Mouse (Mus musculus) thymus, adult 18-20 months (tissue): ENCODE results near the gene Rrp9.
"Not testable (repeated sequence)": the region's sequence is repeated elsewhere in the genome, so short reads cannot be mapped to it uniquely, and the experiment has no call there.

ENCODE experiments used
- DNase-seq, 2 experiments: peaks; one replicate each; pipeline ENCODE4 v3.0.0; 2022; ENCODE audit warnings: mixed read lengths in 2 of 2

Gene Rrp9

GRCm38 (mm10) chr9:106476002-106476923 lies 500 bp downstream of the Rrp9 start:
- DNase-seq: peak; percentile 66 to 76

GRCm38 (mm10) chr9:106476924-106477484 lies 1.2 kb downstream of the Rrp9 start, which contains the start of gene Parp3:
Gene Parp3 (minus strand): TSS chr9:106476949.
- DNase-seq: peak; percentile 99 to 100

- no peak for DNase-seq
Measured at GRCm38 (mm10) chr9:106477649-106478048, 1.9 kb downstream of the Rrp9 start.

- DNase-seq: no peak
Measured at GRCm38 (mm10) chr9:106478101-106478500, 2.3 kb downstream of the Rrp9 start.

GRCm38 (mm10) chr9:106480541-106480940 lies 4.8 kb downstream of the Rrp9 start:
- no peak for DNase-seq

DNA sequence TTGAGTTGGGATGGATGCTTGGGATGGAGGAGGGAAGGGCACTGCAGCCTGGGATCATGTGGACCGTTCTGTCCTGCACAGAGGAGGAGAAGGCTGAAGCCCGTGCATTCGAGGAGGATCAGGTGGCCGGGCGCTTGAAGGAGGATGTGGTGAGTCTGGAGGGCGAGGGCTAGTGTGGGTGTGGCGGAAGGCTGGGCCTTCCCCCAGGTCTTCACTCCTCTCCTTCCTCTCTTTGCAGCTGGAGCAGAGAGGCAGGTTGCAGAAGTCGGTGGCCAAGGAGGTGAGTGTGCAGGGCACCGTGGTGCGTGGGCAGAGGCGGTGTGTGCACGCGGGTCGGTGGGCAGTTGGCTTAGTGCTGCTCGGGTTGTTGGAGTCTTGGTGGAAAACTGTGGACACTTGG lies 5.3 kb downstream of the Rrp9 start:
- DNase-seq: no peak

DNA sequence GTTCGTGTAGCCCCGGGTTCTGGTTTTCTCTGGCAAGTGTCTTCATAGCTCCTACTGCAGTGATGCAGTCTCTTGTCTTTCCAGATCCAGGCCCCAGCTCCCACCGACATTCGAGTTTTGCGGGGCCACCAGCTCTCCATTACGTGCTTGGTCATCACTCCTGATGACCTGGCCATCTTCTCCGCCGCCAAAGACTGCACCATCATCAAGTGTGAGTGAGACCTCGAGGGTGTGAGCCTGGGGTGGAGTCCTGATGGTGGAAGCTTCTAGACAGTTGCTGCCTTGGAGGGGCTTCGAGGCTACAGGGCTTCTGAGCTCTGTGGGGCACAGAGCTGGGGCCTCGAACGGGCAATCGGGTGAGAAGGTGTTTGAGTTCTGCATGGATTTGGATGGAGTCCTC lies 5.9 kb downstream of the Rrp9 start:
- DNase-seq: no peak

DNA sequence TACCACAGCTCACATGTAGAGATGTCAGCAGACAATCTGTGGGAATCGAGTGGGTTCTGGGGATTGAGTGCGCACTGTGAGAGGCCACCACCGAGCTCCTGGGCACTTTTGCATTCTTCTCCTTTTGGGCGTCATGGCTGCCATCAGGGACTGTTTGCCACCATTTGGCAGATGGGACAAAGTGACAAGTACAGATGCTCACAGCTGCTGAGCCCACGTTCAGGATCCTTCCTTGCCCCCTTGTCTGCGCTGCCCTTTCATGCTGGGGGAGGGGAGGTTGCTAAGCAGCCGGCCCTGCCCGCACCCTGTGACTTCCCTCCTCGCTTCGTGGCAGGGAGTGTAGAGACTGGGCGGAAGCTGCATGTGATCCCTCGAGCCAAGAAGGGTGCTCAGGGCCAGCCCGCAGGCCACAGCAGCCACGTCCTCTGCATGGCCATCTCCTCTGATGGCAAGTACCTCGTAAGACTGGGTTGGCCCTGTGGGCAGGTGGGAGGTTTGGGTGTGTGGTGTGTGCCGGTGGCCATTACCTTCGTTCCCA lies 6.9 kb downstream of the Rrp9 start:
- no peak for DNase-seq

GRCm38 (mm10) chr9:106483136-106483535 lies 7.4 kb downstream of the Rrp9 start:
- DNase-seq: no peak

DNA sequence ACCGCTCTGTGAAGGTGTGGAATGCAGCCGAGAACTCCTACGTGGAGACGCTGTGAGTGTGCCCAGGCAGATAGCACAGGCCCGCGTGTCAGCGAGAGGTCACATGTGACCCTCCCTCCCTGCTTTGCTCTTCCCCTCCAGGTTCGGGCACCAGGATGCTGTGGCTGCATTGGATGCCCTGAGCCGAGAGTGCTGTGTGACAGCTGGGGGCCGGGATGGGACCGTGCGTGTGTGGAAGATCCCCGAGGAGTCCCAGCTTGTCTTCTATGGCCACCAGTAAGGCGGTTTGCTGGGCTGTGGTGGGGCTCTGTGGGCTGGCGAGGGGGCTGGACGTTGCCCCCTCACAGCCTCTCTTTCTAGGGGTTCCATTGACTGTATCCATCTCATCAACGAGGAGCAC lies 7.8 kb downstream of the Rrp9 start:
- no peak for DNase-seq

DNA sequence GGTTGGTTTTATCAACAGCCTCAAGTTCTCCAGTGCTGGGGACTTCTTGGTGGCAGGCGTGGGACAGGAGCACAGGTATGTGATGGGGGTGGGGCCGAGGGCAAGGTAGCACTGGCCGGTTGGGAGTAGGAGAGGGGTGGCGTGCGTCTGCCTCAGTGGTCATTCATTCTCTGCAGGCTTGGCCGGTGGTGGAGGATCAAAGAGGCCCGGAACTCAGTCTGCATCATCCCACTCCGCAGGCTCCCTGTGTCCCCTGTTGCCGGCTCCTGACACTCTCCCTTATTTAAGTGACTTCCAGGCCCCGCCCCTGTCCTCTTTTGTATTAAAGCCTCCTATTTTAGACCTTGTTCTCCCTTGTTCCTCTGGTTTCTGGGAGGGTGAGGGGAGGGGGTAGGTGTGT lies 9.3 kb downstream of the Rrp9 start:
- DNase-seq: no peak

DNA sequence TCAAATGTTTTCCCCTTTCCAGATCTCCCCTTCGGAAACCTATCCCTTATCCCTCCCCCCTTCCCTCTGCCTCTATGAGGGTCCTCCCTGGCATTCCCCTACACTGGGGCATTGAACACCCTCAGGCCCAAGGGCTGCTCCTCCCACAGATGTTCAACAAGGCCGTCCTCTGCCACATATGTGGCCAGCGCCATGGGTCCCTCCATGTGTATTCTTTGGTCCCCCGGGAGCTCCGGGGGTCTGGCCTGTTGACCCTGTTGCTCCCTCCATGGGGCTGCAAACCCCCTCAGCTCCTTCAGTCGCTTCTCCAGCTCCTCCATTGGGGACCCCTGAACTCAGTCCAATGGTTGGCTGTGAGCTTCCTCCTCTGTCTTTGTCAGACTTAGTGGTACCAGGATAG lies 11.8 kb downstream of the Rrp9 start:
- not testable (repeated sequence) for DNase-seq

- DNase-seq: no peak
Measured at GRCm38 (mm10) chr9:106499667-106500066, 23.9 kb downstream of the Rrp9 start, which contains the start of gene Iqcf1. Gene Iqcf1 (plus strand): TSS chr9:106499967.

DNA sequence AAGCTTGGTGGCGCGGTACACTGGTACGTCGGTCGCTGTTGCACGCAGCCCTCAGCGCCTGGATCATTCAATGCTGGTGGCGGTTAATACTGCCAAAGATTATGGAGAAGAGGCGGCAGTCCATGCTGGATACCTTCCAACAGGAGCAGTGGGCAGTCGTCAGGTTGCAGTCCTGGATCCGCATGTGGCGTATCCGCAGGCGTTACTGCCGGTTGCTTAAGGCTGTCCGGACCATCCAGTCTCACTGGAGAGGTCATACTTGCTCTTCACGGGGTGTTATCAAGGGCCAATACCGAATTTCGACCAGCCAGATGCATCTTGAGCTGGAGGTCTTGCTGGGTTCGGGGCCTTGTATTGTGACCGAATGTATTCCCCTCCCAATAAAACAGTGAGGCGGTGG lies 26.1 kb downstream of the Rrp9 start:
- no peak for DNase-seq

GRCm38 (mm10) chr9:106504246-106504645 lies 28.5 kb downstream of the Rrp9 start:
- no peak for DNase-seq

GRCm38 (mm10) chr9:106509356-106509755 lies 33.6 kb downstream of the Rrp9 start:
- DNase-seq: no peak

DNA sequence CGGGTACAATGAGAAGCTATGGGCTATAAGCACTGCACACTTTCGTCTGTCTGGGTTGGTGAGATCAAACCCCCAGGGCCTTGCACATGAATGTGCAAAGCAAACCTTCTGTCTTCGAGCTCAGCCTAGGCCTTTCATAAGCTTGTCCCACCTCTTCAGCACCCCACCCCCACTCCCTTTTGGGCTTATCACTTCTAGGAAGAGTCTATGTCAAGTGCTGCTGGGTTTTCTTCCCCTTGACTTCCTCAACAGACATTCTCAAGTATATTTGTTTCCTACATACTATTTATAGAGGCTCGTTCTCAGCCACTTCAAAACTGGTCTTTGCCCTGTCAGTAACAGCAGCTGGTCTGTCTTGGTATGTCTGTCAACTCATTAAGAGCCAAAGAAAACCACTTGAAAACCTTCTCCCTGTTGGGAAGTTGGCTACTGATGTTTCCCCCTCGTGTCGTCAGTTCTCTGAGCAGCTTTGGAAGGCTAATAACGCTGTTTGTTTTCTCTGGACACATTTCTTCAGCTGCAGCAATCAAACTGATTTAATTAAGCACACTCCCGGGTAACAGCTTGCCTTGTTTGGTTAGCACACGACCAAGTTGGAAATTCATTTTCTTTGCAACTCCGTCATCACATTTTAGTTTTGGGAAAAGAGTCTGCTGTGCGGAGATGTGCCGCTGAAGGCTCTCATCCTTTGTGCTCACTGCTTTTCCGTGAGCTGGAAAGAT lies 37.1 kb downstream of the Rrp9 start:
- no peak for DNase-seq

GRCm38 (mm10) chr9:106513566-106513965 lies 37.8 kb downstream of the Rrp9 start:
- no peak for DNase-seq

DNA sequence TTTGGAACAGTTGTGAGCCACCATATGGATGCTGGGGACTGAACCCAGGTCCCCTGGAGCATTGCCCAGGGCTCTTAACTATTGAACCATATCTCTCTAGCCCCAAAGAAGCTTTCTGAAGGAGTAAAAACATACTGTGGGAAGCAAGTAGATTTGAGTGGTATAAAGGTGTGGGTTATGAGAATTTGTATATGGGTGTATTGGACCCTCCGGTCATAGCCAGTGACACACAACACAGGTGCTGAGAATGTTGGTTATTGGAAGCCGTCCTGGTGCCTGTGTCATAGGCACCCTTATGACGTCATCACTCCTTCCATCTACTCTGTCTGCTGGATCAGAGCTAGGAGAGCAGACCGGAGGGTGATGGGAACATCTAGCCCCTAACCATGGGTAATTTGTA lies 38.5 kb downstream of the Rrp9 start, which contains the start of gene Iqcf5:
Gene Iqcf5 (plus strand): TSS at position 301 of the 400 bp plus-strand sequence.
- no peak for DNase-seq

GRCm38 (mm10) chr9:106519433-106519832 lies 43.7 kb downstream of the Rrp9 start:
- no peak for DNase-seq

GRCm38 (mm10) chr9:106519909-106520308 lies 44.1 kb downstream of the Rrp9 start:
- DNase-seq: no peak

DNA sequence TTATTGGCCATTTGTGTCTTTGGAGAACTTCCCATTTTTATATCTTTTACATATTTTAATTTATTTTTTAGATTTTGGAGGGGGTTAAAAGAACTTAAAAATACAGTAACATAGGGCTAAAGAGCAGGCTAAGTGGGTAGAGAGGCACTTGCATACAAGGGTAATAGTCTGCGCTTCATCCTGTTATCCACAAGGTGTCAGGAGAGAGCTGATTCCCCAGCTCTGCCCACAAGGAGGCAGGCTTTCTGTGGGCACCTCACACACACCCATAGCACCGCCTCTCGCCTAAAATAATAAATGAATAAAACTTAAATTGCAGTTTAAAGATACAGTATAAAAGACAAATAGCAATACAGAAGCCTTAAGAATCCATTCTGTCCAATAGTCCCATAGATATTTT lies 56.1 kb downstream of the Rrp9 start:
- DNase-seq: no peak

- DNase-seq: no peak
Measured at GRCm38 (mm10) chr9:106534296-106534695, 58.5 kb downstream of the Rrp9 start.
